Mouse (Mus musculus): ENCODE data around the gene Gab1.

Gab1 gene

DNA sequence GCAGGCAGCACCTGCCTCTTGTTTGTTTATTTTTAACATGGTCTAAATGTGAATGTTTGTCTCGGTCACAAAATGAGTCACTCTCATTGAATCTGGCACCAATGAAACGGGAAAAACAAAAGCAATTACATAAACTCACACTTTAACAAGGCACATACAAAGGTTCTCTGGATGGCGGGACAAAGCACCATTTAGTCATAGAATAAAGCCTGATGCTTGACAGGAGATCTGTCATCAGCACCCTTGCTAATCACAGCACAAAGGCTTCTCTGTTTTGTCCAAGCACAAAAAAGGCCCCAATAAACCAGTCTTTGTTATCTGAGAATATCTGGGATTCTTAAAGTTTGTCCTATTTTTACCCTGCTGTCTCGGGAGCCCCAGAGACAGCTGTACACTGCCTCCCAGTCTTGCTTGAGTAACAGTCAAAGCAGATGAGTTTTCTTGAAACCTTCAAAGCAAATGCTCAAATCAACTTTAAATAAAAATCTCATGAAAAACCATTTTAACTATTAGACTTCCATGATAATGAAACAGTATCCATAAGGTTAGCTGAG, 76.2 kb downstream of the Gab1 start:
- DNase-seq, result no peak

DNA sequence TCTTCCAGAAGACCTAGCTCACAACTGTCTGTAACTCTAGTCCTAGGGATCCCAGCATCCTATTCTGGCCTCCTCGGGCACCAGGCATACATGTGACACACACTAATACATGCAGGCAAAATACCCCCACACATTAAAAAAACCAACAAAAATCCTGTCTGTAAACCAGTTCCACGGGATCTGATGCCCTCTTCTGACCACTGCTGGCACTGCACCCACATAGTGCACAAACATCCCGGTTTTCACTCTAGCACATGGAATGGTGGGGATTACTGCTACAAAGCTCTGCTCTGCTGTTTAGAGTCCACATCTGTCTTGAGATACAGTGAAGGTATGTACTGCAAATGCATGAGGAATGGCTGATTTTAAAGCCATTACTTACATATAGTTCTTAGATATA, 81.5 kb downstream of the Gab1 start:
- DNase-seq, result no peak

DNA sequence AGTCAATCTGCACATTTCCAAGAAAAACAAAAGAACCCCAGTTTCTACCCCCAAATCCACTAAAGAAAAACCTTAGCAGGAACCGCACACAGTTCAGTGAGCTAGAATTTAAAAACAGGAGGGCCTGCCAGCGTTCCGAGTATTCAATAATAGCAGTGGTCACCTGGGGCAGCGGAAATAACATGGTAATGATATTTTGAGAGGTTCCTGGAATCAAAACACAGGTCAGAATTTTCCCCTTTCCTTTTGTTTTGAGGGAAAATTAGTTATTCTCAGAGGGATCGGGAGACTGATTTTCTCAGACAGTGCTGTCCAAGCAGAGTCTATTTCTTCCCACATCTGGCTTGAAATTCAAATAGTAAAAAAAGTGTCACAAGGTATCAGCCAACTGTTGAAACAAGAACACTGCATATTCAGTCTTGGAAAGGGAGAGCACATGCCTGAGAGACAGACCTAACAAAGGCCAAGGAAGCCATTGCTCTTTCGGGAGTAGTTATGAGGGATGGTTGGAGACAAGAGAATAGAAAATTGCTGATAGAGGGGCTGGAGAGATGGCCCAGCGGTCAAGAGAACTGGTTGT, 82.0 kb downstream of the Gab1 start:
- DNase-seq, result no peak

DNA sequence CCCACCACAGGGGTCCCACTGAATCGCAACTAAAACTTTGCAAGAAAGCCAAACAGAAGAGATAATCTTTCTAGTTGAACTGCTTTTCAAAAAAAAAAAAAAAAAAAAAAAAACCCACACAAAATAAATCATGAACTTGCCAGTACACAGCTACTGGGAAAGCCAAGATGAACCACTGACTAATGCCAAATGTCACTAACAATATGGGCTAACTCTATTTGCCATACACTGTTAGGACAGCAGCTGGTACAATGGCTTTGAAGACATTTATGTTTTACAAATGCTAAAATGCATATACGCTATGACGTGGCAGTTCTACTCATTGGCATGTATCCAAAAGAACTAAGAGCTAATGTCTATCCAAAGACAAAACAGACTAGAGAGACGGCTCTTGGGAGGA, 84.2 kb downstream of the Gab1 start:
- no peak for DNase-seq

GRCm38 (mm10) chr8:80794585-80795509, 85.5 kb downstream of the Gab1 start:
- no peak for DNase-seq

- peak in 1 of 2 experiments; percentile 60 for DNase-seq
These were observed 86.4 kb downstream of the Gab1 start for GRCm38 (mm10) chr8:80793791-80794515.

GRCm38 (mm10) chr8:80792214-80792613, 88.1 kb downstream of the Gab1 start:
- no peak for DNase-seq

- DNase-seq, result no peak
These were observed 91.0 kb downstream of the Gab1 start for GRCm38 (mm10) chr8:80789324-80789723.

- no peak for DNase-seq
These were observed 95.8 kb downstream of the Gab1 start for GRCm38 (mm10) chr8:80784559-80784958.

- no peak for DNase-seq
These were observed 97.0 kb downstream of the Gab1 start for GRCm38 (mm10) chr8:80783271-80783670.

DNA sequence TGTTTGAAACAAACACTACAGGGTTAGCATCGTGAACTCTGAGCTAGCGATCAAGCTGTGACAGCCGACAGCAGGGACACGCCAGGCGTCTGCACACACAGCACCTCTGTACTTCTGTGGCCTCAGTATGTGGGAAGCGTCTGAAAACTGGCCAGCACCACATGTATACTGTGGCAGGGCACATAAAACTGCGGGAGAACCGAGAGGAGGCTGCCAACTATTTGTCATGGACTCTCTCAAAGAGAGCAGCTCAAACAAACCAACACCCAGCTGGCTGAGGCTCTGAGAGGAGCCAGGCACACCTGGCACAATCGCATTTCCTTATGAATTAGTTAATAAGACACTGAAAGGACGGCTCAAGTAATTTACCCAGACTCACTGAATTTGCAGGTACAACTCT, 99.0 kb downstream of the Gab1 start:
- no peak for DNase-seq

DNA sequence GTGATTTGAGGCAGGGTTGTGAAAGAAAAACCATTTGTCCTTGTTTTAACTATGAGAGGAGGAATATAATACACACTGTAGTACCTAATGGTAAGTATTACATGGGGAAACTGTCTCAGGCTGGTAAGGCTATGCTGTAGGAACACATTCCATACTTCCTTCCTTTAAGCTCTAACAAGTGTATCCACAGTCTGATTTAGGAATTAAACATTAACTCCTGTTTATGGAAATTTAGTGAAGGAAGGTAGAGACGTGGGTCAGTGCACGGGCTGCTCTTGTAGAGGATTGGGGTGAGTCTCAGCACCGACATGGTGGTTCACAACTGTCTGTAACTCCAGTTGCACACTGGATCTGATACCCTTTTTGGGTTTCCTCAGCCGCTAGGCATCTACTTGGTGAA, 100.0 kb downstream of the Gab1 start:
- no peak for DNase-seq

- DNase-seq, result peak in 1 of 2 experiments; percentile 58
These were observed 103.9 kb downstream of the Gab1 start for GRCm38 (mm10) chr8:80776436-80776835.

DNA sequence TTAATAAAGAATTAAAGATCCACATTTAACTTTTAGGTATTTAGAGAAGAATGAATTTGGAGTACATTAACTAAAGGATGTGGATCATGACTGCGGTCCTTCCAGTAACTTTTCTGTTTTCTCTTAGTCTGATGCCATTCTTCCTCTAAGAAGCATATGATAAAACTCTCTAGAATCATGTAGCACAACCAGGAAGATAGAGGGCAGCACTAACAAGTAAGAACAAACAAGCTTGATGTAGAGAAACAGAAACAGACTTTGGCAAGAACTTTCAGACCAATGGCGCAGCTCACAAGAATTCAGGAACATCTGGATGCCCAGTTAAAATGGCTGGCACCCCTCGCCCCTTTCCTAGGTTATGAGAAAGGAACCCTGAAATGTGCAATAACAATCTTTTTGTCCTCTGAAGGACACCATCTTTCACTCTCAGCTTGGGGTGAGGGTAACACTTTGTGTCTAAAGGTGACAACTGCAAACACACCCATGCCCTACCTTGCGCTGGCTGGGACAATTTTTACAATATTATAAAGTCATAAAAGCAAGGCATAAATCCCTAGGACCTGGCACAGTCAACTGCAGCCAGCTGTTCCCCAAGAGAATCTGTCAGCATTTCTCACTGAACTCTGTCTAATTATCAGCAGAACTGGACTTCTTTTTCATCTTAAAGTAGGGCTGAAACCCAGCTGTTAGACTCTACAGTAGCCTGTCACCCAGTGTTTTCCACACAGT, 107.4 kb downstream of the Gab1 start:
- peak in 1 of 2 experiments; percentile 37 for DNase-seq

DNA sequence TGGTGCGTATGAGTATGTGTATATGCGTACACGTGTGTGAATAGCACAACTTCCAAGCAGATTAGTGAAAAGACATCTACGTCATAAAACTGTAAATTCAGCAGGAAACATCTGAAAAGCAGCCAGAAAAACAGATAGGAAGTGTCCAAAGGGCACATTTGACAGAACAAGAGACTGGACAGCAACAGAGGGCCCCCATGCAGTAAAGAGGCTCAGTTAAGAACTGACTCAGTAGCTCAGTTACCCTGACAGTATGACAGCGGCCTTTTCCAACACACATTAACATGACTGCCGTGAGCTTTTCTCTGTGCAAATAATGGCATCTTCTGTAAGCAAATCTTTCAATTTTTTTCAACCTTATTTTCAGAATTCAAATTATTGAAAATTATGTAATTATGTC, 111.9 kb downstream of the Gab1 start:
- no peak for DNase-seq

- DNase-seq, result peak; percentile 78 to 93
These were observed 127.2 kb downstream of the Gab1 start for GRCm38 (mm10) chr8:80753017-80753715.

GRCm38 (mm10) chr8:80752429-80752828, 127.9 kb downstream of the Gab1 start:
- no peak for DNase-seq

GRCm38 (mm10) chr8:80749091-80749490, 131.2 kb downstream of the Gab1 start:
- DNase-seq, result no peak

DNA sequence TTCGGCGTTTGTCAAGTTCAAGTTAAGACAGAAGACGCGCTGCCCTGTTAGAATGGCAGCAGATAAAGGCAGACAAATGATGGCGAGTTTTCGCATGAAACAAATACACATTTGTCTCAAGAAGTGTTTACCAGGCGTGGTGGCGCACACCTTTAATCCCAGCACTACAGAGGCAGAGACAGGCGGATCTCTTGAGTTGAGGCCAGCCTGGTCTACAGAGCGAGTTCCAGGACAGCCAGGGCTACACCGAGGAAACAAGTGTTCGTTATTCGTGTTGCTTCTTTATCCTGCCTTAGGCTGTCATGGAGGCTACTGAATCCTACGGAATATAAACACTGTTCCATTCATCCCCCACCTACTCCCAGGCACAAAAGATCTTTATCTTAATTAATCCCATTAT, 140.4 kb downstream of the Gab1 start:
- DNase-seq, result no peak

GRCm38 (mm10) chr8:80739155-80739924, 141.0 kb downstream of the Gab1 start, which contains the start of gene Smarca5:
Smarca5 (minus strand) TSS chr8:80739497.
- peak; percentile 97 for DNase-seq

Data from kidney, postnatal 25 days (tissue).